Mouse (Mus musculus): ENCODE measurements around the gene Fan1. TPM values are rescaled to one million over a fixed set of nuclear protein-coding genes. Genes with fewer than 3 reads are reported as not detected.

Fan1 gene
- total and polyA plus RNA-seq, 3 experiments, result 2.9 to 3.6 TPM; not detected in 1

- no peak overlapping the region for H3K4me3 ChIP-seq (ENCODE audit: control insufficient read depth in 1 of 2, insufficient read depth in 1 of 2, low read depth in 2 of 2, low read length in 2 of 2)
- H3K9me3 ChIP-seq (replicated peaks; ENCODE audit: insufficient read depth, low read length), result no peaks in the 10 kb centered on the region
- no peak for DNase-seq (ENCODE audit: low read depth, low spot score)
- H3K27ac ChIP-seq (ENCODE audit: control insufficient read depth, low read depth, low read length), result no peak overlapping the region
- TF ChIP-seq TAL1 (IDR thresholded peaks at IDR 0.05; ENCODE audit: low read length), result no peak
- no peaks in the 10 kb centered on the region for H3K36me3 ChIP-seq (ENCODE audit: control insufficient read depth in 1 of 2, insufficient read depth in 2 of 2, low read length in 2 of 2)
- H3K9ac ChIP-seq (ENCODE audit: control insufficient read depth, low read depth, low read length, poor library complexity, severe bottlenecking), result no peak overlapping the region
- H3K27me3 ChIP-seq (ENCODE audit: control insufficient read depth in 1 of 2, insufficient read depth in 2 of 2, low read length in 2 of 2), result no peaks in the 10 kb centered on the region
- no peaks in the 10 kb centered on the region for H3K4me1 ChIP-seq (ENCODE audit: control insufficient read depth in 1 of 2, insufficient read depth in 2 of 2, low read length in 2 of 2)
- no peaks in the 10 kb centered on the region for H3K79me2 ChIP-seq (ENCODE audit: control insufficient read depth, insufficient read depth, low read length, poor library complexity)
Measured at GRCm38 (mm10) chr7:64358666-64359065, 15.2 kb downstream of the Fan1 start.

GRCm38 (mm10) chr7:64357405-64357804 is 16.5 kb downstream of the Fan1 start:
- no peak for DNase-seq (ENCODE audit: low read depth, low spot score)
- Histone ChIP-seq H3K9ac (ENCODE audit: control insufficient read depth, low read depth, low read length, poor library complexity, severe bottlenecking) (no peak overlapping the region), H3K36me3 (ENCODE audit: control insufficient read depth in 1 of 2, insufficient read depth in 2 of 2, low read length in 2 of 2) (no peaks in the 10 kb centered on the region), H3K4me1 (ENCODE audit: control insufficient read depth in 1 of 2, insufficient read depth in 2 of 2, low read length in 2 of 2) (no peaks in the 10 kb centered on the region), H3K27me3 (ENCODE audit: control insufficient read depth in 1 of 2, insufficient read depth in 2 of 2, low read length in 2 of 2) (no peaks in the 10 kb centered on the region), H3K79me2 (ENCODE audit: control insufficient read depth, insufficient read depth, low read length, poor library complexity) (no peaks in the 10 kb centered on the region), H3K27ac (ENCODE audit: control insufficient read depth, low read depth, low read length) (no peak overlapping the region), H3K4me3 (ENCODE audit: control insufficient read depth in 1 of 2, insufficient read depth in 1 of 2, low read depth in 2 of 2, low read length in 2 of 2) (no peak overlapping the region), H3K9me3 (replicated peaks; ENCODE audit: insufficient read depth, low read length) (no peaks in the 10 kb centered on the region)
- TF ChIP-seq GABPA (IDR thresholded peaks at IDR 0.05; ENCODE audit: low read depth, low read length) (no peak), POLR2AphosphoS2 (IDR thresholded peaks at IDR 0.05; ENCODE audit: low read length) (no peak), MEF2A (IDR thresholded peaks at IDR 0.05; ENCODE audit: extremely low read depth, insufficient replicate concordance, low read depth, low read length, poor library complexity, severe bottlenecking) (no peak), ZC3H11A (IDR thresholded peaks at IDR 0.05; ENCODE audit: low read depth, low read length) (no peak), ZNF384 (IDR thresholded peaks at IDR 0.05; ENCODE audit: low read depth, low read length) (no peak), MYC (IDR thresholded peaks at IDR 0.05; ENCODE audit: low read depth, low read length) (no peak), USF2 (IDR thresholded peaks at IDR 0.05; ENCODE audit: borderline replicate concordance in 1 of 2, insufficient read depth in 1 of 2, low read depth in 1 of 2, low read length in 2 of 2) (no peak), MAFK (IDR thresholded peaks at IDR 0.05; ENCODE audit: borderline replicate concordance, low read depth, low read length) (no peak), MAZ (IDR thresholded peaks at IDR 0.05; ENCODE audit: low read depth, low read length) (no peak), POLR2A (IDR thresholded peaks at IDR 0.05; ENCODE audit: control insufficient read depth in 1 of 2, insufficient read depth in 1 of 2, low read depth in 1 of 2, low read length in 2 of 2, poor library complexity in 1 of 2) (no peak), MYB (IDR thresholded peaks at IDR 0.05; ENCODE audit: low read depth, low read length) (no peak), CHD2 (IDR thresholded peaks at IDR 0.05; ENCODE audit: low read length) (no peak), KAT2A (conservative IDR thresholded peaks at IDR 0.05; ENCODE audit: low read depth, low read length) (no peak), USF1 (IDR thresholded peaks at IDR 0.05; ENCODE audit: low read depth, low read length) (no peak), JUND (IDR thresholded peaks at IDR 0.05; ENCODE audit: low read depth, low read length) (no peak), NRF1 (IDR thresholded peaks at IDR 0.05; ENCODE audit: insufficient read depth, low read depth, low read length, poor library complexity, severe bottlenecking) (no peak), BHLHE40 (IDR thresholded peaks at IDR 0.05; ENCODE audit: borderline replicate concordance, low read depth, low read length) (no peak), TAL1 (IDR thresholded peaks at IDR 0.05; ENCODE audit: low read length) (no peak), CTCF (IDR thresholded peaks at IDR 0.05 in 2 of 3, conservative IDR thresholded peaks at IDR 0.05 in 1 of 3; ENCODE audit: control insufficient read depth in 1 of 3, insufficient read depth in 1 of 3, low read depth in 2 of 3, low read length in 3 of 3, poor library complexity in 1 of 3, severe bottlenecking in 1 of 3) (no peak)
